Mouse (Mus musculus): Measurements from ENCODE around the gene Skap1.

Skap1 gene

GRCm38 (mm10) chr11:96462191-96462752 lies 2.1 kb upstream of the Skap1 start:
- in situ Hi-C loops (cut with MboI, MseI) = loop anchor here in 1 of 2 experiments (25.0 kb wide), 1 partner anchor 675 kb away; no protein-coding TSS in a partner anchor

- in situ Hi-C loops (cut with MboI, MseI) = loop anchor here in 1 of 2 experiments (25.0 kb wide), 1 partner anchor 673 kb away; no protein-coding TSS in a partner anchor
Measured at GRCm38 (mm10) chr11:96464716-96465060, 295 bp downstream of the Skap1 start.

GRCm38 (mm10) chr11:96465426-96466056 lies 1.1 kb downstream of the Skap1 start:
- in situ Hi-C loops (cut with MboI, MseI) = loop anchor here in 1 of 2 experiments (25.0 kb wide), 1 partner anchor 672 kb away; no protein-coding TSS in a partner anchor

DNA sequence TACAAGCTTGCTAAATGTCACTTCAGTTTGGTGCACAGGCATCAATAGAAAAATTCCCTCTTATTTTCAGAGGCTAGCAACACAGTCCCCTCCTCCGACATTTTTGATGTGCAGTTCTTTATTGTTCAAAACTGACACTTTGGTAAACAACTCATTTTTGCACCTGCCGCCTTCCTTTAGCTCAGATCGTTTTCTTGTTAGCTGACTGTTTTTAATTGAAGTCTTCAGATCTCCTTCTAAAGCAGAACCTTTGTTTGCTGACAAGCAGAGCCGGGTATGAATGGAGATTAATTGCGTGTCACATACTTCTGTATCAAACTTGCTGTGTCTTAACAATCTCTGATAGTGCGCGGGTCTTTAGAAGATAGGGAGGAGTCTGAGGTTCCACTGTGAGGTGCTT lies 2.0 kb downstream of the Skap1 start:
- in situ Hi-C loops (cut with MboI, MseI) = loop anchor here in 1 of 2 experiments (25.0 kb wide), 1 partner anchor 671 kb away; no protein-coding TSS in a partner anchor

DNA sequence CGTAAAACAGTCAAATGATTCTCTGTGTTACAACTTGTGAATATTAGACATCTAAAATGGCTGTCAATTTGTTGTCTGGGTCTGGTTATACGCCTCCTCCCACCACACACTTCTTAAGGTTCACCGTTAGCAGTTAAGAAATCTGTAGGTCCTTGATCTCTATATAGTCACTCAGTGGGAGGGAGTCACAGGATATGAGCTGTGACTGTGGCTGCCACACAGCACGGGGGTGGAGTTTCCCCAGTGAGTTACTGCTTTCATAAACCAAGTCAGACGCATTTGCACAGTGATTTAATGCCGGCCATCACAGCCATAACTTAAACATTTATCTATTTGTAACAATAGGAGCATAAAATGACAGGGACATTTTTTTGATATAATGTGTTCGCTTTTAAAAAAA lies 2.6 kb downstream of the Skap1 start:
- in situ Hi-C loops (cut with MboI, MseI) = loop anchor here in 1 of 2 experiments (25.0 kb wide), 1 partner anchor 670 kb away; no protein-coding TSS in a partner anchor

- in situ Hi-C loops (cut with MboI, MseI) = loop anchor here in 1 of 2 experiments (25.0 kb wide), 1 partner anchor 669 kb away; no protein-coding TSS in a partner anchor
Measured at GRCm38 (mm10) chr11:96468048-96468745, 3.8 kb downstream of the Skap1 start.

- in situ Hi-C loops (cut with MboI, MseI) = no loop called here
Measured at GRCm38 (mm10) chr11:96482711-96483110, 18.3 kb downstream of the Skap1 start.

- in situ Hi-C loops (cut with MboI, MseI) = no loop called here
Measured at GRCm38 (mm10) chr11:96483179-96483578, 18.8 kb downstream of the Skap1 start.

- in situ Hi-C loops (cut with MboI, MseI) = no loop called here
Measured at GRCm38 (mm10) chr11:96498481-96498880, 34.1 kb downstream of the Skap1 start.

- in situ Hi-C loops (cut with MboI, MseI) = no loop called here
Measured at GRCm38 (mm10) chr11:96501042-96501441, 36.6 kb downstream of the Skap1 start.

- in situ Hi-C loops (cut with MboI, MseI) = no loop called here
Measured at GRCm38 (mm10) chr11:96502948-96503347, 38.6 kb downstream of the Skap1 start.

DNA sequence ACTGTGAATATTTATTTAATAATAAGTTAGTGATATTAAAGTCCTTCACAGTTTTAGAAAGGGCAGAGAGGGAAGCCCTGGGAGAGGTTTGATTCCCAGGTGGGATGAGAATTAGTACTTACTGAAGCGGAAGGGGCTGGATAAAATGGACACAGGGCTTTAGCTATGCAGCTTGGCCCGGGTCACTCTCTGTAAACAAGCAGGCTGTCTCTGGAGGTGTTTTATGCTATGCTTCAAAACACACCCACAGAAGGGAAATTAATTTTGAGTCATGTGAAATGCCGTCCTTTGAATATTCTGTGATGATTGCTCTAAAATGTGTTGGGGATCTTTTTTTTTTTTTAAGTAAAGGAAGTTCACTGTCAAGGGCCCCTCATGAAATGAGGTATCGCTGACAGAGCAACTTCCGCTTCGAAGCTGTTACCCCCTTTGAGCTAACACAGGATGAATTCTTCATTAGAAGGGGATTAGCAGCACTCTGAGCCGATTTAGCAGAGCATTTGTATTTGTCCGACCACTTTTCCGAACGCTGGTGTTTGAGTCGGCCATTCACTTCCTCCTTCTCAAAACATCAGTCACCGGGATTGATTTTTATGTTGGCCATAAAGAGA lies 40.2 kb downstream of the Skap1 start:
- in situ Hi-C loops (cut with MboI, MseI) = no loop called here

DNA sequence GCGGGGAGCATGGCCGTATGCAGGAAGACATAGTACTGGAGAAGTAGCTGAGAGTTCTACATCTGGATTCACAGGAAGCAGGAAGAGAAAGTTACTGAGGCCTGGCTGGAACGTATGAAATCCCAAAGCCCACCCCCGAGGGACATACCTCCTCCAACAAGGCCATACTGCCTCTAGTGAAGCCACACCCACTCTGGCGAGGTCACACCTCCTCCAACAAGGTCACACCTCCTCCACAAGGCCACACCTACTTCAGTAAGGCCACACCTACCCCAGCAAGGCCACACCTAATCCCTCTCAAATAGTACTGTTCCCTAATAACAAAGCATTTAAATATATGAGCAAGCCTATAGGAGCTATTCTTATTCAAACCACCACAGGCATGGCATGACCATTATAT lies 41.4 kb downstream of the Skap1 start:
- in situ Hi-C loops (cut with MboI, MseI) = no loop called here

DNA sequence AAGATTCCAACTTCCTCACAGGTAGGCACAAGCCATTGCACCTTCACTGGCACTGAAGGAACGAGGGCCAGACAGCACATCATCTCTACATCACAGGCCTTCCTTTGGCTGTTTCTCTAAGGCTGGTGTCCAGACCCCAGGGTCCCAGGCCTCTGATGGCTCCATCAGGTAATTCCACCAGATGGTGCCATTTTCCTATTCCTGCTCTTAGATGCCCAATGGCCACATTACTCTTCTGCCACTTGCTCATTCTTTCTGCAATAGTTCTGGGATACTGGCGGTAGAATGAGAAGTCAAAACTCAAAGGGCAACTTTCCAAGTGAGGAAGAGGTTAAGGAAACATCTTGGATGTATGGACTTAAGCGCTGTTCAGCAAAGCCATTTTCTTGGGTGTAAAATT lies 50.8 kb downstream of the Skap1 start:
- in situ Hi-C loops (cut with MboI, MseI) = no loop called here

GRCm38 (mm10) chr11:96524541-96524940 lies 60.1 kb downstream of the Skap1 start:
- in situ Hi-C loops (cut with MboI, MseI) = no loop called here

DNA sequence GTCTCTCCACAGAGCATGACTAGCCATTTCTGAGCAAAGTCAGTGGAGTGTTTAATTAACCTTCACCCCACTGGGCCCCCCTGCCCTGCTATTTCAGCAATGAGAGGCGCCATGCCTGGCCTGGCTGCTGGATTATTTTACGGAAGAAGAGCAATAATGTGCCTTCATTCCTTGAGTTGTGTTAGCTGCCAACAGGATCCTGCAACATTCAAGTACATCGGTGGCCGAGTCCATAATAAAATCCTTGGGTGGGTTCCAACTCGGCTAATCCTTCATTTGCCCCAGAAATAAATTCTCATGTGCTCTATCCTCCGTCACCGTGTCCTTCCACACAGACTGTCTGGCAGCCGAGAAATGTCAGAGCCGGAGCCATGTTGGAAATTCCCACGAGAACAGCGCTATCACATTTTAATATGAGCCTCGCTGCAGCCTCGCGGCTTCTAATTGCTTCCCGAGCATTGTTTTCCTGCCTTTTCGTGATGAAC lies 61.8 kb downstream of the Skap1 start:
- in situ Hi-C loops (cut with MboI, MseI) = no loop called here

DNA sequence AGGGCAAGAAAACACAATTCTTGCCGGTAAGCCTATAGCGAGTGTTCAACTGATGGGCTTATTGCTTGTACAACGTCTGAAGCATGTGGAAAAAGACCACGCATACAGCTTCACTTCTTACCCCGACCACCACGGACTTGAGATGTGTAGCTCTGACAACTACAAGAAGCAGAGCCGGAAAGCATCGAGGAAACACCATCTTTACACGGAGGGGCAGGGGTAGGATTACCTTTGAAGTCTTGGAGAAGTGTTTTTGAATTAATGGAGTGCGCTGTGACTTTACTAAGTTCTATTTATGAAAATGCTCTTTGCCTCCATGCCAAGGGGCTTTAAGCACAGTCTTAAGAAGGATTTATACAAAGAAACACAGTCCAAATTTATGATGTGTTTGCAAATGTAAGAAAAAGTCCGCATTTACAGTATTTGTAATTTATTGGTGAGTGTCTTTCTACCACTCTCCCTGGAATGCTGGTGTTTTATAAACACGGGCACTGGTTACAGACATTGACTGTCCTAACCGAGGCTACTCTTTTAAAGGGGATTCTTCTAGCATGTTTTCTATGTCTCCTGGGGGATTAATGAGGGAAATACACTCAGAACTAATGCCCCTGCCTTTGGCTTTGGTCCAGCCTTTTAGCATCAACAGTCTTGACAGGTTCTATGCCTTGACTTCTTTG lies 67.5 kb downstream of the Skap1 start:
- in situ Hi-C loops (cut with MboI, MseI) = loop anchor here in 1 of 2 experiments (10.0 kb wide), 2 partner anchors 107 to 527 kb away; partner anchors contain the start of gene Igf2bp1

DNA sequence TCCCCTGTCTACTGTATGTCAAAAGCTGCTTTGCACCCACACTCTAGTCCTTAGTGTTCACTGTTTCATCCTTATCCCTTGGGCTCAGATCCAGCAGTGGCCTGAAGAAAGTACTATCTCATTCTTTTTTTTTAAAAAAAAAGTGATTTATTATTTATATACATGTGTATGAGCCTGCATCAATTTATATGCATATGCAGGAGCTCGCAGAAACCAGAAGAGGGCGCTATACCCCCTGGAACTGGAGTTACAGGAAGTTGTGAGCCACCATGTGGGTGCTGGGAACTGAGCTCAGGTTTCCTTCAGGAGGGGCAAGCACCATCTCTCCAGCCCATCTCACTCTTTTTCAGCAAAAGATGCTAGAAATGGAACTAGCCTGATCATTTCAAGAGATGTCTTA lies 70.1 kb downstream of the Skap1 start:
- in situ Hi-C loops (cut with MboI, MseI) = loop anchor here in 1 of 2 experiments (10.0 kb wide), 2 partner anchors 110 to 530 kb away; partner anchors contain the start of gene Igf2bp1

- in situ Hi-C loops (cut with MboI, MseI) = loop anchor here (5.0 to 10.0 kb wide), 3 partner anchors 99 to 531 kb away; partner anchors contain the start of gene Igf2bp1 (in 1 of the 2)
Measured at GRCm38 (mm10) chr11:96536146-96536545, 71.8 kb downstream of the Skap1 start.

DNA sequence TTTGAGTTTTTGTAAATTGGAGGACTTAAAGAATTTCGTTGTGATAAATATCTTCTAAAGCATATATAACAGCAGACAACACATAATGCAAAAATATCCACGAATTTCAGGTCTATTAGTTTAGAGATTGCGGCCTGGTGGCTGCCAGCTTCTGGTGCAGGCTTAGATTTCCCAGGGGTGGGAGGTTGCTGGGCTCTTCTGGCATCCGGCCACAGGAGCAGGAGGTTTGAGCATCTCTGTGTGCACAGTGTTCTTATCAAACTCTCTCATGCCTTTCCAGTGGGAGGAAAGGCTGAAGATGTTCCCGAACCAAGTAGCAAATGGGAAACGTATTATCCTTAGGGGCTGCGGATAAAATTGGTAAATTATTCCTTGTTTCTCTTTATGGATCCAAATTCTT lies 77.6 kb downstream of the Skap1 start:
- in situ Hi-C loops (cut with MboI, MseI) = no loop called here

- in situ Hi-C loops (cut with MboI, MseI) = no loop called here
Measured at GRCm38 (mm10) chr11:96542561-96542960, 78.2 kb downstream of the Skap1 start.
